Mouse (Mus musculus): ENCODE data around the gene Gm5134.

DNA sequence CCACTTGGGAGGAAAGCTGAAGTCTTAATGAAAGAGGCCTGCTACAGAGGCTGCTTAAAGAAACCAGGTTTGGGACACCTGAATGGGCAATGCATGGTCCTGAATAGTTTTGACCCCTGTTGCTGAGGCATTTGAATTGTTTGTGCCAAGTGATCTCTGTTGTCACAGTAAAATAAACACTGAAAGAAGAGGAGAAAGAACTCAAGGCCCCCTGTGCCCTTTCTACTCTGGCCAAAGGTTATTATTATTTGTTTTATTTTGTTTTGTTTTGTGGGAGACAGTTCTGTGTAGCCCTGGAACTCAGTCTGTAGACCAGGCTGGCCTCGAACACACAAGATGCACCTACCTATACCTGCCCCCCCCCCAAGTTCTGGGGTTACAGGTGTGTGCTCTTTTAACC lies 19.3 kb upstream of the Gm5134 start:
- no peak for TF ChIP-seq CTCF (IDR thresholded peaks at IDR 0.05)
- no peak for TF ChIP-seq EP300 (IDR thresholded peaks at IDR 0.05)

All from lung, postnatal 0 days (tissue).